Mouse (Mus musculus) T-helper 17 cell (primary cell): ENCODE measurements at regions not wholly inside any gene's neighbourhood (a gene's known extent, or its start where the extent isn't known, plus 50 kb on each side); places are given as distances from the start of the nearest gene placed in this dataset.
"Not testable (repeated sequence)": the region's sequence is repeated elsewhere in the genome, so short reads cannot be mapped to it uniquely, and the experiment has no call there.

Experiments used
- in situ Hi-C, 2 experiments: fragments of 300-600 bp; cut with MboI, MseI; formaldehyde crosslinking; loops; 1 replicate in 1 of 2; 2 replicates in 1 of 2; pipeline ENCODE4 v1.15.1; 2025; ENCODE audit warnings: high pct_unique_total_duplicates in 2 of 2

- in situ Hi-C loops: no loop called here
Measured at GRCm38 (mm10) chr14:86599511-86599910, 541.5 kb downstream of the Diaph3 start.

- in situ Hi-C loops: no loop called here
Measured at GRCm38 (mm10) chr14:86588525-86588924, 552.5 kb downstream of the Diaph3 start.

GRCm38 (mm10) chr14:86585959-86586358 lies 555.1 kb downstream of the Diaph3 start:
- in situ Hi-C loops: not testable (repeated sequence)

DNA sequence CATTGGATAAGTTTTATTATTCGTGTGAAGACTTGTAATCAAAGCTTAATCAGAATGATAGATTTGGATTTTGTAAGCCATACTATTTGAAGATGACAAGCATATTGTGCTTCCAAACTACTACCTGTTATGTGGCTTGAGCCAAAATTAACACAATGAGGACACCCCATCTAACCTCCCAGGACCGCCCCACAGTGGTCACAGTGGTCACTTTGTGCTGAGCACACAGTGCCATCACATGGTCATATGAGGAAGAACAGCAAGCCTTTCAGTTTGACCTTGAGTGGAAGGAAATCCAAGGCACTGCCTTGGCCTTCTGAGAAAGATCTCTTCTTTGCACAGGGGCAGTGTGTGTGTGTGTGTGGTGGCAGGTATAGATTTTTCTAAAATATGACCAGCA lies 578.3 kb downstream of the Diaph3 start:
- in situ Hi-C loops: no loop called here

DNA sequence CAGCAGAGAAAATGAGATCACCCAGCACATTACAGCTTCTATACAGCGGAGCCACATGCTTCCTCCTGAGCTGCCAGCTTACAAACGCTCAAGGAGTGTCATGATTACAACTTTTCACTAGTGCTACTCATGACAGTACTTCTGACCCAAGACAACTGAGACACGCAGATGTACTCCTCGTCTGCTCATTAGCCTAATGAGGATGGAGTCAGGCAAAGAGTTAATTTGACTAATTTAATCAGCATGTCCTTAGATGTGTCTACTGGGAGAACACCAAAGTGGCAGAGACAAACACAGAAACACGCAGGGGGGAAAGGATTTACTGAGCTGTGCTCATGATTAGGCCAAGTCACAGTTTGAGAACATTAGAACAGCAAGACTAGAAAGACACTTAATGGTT lies 603.0 kb downstream of the Diaph3 start:
- in situ Hi-C loops: no loop called here

DNA sequence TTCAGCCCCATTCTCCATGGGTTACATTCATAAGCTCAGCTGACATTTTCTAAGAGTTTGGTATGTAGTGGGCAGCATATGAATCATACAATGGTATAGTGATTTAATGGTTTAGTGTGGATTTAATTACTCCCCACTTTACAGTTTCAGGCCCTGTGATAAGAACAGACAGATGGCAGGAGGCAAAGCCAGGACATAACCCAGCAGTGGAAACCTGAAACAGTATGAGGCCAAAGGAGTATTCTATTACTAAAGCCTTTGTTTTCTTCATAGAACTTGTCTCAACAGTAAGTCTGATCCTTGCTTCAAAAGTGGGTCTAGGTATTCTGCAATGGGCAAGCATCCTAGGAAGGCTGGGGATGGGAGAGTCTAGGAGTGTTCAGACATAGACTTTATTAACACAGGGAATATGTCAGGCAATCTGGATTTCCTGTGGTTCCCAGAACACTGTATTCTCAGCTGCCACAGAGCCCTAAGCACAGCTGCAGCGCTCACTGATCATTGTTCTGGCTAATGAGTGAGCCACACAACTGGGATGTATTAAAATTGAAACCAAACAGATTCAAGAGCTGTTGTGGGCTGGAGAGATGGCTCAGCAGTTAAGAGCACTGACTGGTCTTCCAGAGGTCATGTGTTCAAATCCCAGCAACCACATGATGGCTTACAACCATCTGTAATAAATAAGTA lies 604.6 kb downstream of the Diaph3 start:
- in situ Hi-C loops: no loop called here

DNA sequence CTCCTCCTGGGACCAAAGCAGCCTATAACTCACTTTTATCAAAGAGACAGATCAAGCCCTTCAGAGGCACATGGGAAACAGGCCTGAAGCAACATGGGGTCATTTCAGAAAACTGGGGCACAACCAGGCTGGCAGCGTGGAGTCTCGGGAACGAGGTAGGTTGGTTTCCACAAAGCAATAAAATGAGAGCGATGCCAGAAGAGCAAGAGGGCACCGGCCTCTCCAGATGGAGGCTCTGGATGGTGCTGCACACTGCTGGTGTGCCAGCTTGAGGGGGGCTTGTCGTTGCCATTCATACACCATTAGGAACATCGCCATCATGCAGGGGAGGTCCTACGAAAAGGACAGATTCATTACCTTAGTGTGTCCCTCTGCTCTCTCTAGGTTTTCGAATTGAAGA lies 630.6 kb downstream of the Diaph3 start:
- in situ Hi-C loops: loop anchor here in 1 of 2 experiments (10.0 kb wide), 1 partner anchor 1454 kb away; no protein-coding TSS in a partner anchor

DNA sequence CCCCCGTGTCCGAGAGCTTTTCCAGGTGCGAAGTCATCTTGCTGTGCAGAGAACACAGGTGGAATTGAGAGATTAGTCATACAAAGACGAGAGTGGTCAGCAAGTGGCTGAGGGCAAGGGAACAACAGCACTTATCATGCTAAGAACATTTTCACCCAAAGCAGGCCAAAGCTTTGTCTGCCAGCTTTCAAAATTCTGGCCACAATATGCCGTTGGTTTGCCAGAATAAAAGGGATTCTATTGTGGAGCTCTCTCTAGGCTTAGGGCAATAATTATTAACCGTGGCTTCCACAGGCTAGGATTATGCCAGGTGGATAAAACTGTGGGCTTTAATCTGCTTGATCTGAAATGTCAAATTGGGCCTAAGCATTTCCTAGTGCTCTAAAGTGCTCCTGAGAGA lies 631.3 kb downstream of the Diaph3 start:
- in situ Hi-C loops: loop anchor here in 1 of 2 experiments (10.0 kb wide), 1 partner anchor 1455 kb away; no protein-coding TSS in a partner anchor

DNA sequence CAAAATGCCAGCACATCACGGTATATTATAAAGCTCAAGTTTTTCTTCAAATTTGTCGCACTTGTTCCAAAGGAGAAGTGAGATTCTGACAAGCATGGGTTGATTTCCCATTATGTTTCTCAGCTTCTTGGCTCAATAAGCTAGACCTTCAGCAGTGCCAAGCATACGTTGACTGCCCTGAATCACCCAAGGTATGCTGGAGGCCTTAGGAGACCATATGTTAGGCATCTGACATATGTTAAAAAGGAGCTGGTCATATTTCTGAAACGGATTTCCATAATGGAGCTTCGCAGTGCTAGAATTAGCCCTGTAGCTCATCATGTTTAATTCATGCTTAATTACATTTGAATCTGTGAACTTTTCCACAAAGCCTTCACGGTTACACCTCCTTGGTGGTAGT lies 634.7 kb downstream of the Diaph3 start:
- in situ Hi-C loops: no loop called here

- in situ Hi-C loops: no loop called here
Measured at GRCm38 (mm10) chr14:86490826-86491225, 650.2 kb downstream of the Diaph3 start.

GRCm38 (mm10) chr14:86489872-86490631 lies 651.0 kb downstream of the Diaph3 start:
- in situ Hi-C loops: no loop called here

- in situ Hi-C loops: no loop called here
Measured at GRCm38 (mm10) chr14:86489044-86489816, 651.8 kb downstream of the Diaph3 start.

- in situ Hi-C loops: no loop called here
Measured at GRCm38 (mm10) chr14:86487285-86487897, 653.6 kb downstream of the Diaph3 start.

DNA sequence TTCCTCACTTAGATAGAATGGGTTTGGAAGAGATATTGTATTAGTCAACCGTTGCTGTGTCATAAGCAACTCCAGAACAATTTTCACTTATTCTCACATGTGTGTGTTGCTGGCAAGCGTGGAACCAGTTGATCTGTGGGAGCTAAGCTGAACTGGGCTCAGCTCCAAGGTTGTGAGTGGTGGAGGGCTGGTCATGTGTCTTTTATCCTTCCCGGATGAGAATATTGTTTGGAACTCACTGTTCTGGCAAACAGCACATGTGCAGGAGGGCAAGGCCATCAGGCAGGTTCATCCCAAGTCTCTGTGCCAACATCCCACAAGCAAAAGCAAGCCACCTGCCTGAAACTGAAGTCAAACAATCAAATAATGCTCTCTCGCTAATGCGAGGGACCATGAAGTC lies 656.8 kb downstream of the Diaph3 start:
- in situ Hi-C loops: no loop called here

GRCm38 (mm10) chr14:86473604-86474003 lies 667.4 kb downstream of the Diaph3 start:
- in situ Hi-C loops: no loop called here

DNA sequence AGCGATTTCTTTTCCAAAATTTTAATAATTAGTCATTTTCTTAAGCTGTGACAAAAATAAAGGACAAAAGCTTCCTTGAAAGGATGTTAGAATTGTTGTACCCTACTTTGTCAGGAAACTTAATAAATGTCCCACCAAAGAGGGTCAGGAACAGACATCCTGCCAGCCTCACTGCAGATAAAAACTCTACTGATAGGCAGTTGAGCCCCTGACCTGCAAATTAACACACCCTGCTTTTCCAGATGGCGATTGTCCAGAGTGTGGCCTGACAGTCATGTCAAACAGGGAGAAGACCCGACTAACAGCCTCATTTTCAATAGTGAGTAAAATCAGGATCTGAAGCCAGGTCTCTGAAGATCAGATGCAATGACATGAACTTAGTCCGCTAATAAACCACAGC lies 670.6 kb downstream of the Diaph3 start:
- in situ Hi-C loops: no loop called here

- in situ Hi-C loops: no loop called here
Measured at GRCm38 (mm10) chr14:86467886-86468463, 673.1 kb downstream of the Diaph3 start.

GRCm38 (mm10) chr14:86463388-86463787 lies 677.6 kb downstream of the Diaph3 start:
- in situ Hi-C loops: no loop called here

GRCm38 (mm10) chr14:86453142-86453541 lies 687.9 kb downstream of the Diaph3 start:
- in situ Hi-C loops: no loop called here

DNA sequence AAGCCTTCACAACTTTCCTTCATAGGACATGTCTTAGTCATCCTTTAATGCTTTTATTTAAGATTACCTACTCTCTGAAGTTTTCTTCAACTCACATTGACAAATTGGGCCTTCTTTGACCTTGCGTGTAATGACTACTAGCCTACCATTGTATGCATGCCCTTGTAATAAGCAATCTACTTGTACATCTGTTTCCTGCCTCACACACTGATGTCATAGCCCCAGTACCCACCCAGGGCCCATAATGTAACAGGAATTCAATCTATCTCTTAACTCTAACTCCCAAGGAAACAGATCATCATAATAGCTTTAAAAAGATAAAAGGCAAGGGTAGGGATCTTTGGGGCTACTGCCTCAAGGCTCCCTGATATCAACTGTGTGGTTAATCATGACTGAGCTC lies 690.4 kb downstream of the Diaph3 start:
- in situ Hi-C loops: no loop called here

GRCm38 (mm10) chr14:86445139-86445538 lies 695.9 kb downstream of the Diaph3 start:
- in situ Hi-C loops: no loop called here
